Mouse (Mus musculus): ENCODE measurements around the gene Hist1h3c. TPM values are rescaled to one million over a fixed set of nuclear protein-coding genes. Genes with fewer than 3 reads are reported as not detected.
"Not testable (repeated sequence)": the region's sequence is repeated elsewhere in the genome, so short reads cannot be mapped to it uniquely, and the experiment has no call there.

Gene Hist1h3c
- polyA plus RNA-seq, 1 experiment from 2014 or later, result 6.7 TPM

DNA sequence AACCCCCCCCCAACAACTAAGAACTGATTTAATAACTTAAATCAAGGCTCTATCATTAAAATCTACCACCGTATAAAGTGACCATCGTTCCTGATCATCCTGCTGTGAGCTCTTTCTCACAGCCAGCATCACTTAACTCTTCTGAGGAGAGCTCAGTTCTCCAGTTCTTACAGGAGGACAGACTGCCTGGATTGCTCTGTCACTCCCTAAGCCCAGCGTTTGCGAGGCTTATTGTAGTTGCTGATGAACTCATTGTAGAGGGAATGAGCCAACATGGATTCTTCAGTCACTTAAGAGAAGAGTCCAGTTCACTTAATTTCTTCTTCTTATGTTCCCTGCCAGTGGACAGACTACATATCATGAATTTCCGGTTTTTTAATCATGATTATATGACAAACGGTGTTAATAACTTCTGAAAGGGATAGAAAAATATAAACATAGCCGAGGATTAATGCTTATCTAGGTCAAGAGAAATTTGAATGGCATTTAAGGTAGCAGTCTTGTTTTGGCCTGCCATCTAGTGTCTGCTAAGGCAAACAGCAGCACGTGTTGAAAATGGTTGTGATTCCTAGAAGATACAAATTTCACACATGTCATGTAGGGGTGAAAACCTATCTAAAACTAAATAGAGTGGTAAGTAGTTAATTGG, 13.1 kb downstream of the Hist1h3c start:
- 23% methylated on average over 8 of the region's 8 CpGs for WGBS (ENCODE audit: insufficient replicate concordance)
- ATAC-seq, result no peak
- Histone ChIP-seq H3K4me1 (peaks cover 34% of the 10 kb centered on the region), H3K4me2 (no peak overlapping the region), H3K36me3 (no peaks in the 10 kb centered on the region), H3K27ac (no peak overlapping the region), H3K9me3 (replicated peaks) (no peaks in the 10 kb centered on the region), H3K4me3 (no peak overlapping the region), H3K9ac (0 out of 2 replicates have a peak overlapping the region, but pooled peaks have one; percentile 22), H3K27me3 (replicated peaks) (no peaks in the 10 kb centered on the region)

DNA sequence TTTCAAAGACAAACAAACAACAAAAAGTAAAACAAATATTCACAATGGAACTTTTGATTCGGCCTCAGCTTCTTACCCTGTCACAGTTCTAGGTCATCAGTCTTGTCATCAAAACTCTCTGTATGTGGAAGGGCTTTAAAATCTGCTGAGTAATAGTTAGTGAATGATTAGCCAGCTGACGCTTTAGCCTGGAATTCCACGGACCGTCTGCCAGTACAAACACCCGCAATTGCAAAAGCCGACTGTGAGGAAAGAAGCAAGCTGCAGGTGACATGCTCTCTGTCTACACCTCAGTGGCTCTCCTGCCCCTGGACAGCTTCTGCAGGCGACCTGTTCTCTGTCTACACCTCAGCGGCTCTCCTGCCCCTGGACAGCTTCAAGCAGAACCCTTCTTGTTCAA, 14.9 kb downstream of the Hist1h3c start:
- Histone ChIP-seq H3K27ac (0 out of 2 replicates have a peak overlapping the region, but pooled peaks have one; percentile 37), H3K27me3 (replicated peaks) (0 out of 2 replicates have a peak, but pooled peaks cover 2% of the 10 kb centered on the region), H3K4me1 (peaks cover 40% of the 10 kb centered on the region), H3K4me3 (no peak overlapping the region), H3K9ac (no peak overlapping the region), H3K9me3 (replicated peaks) (no peaks in the 10 kb centered on the region), H3K4me2 (no peak overlapping the region), H3K36me3 (no peaks in the 10 kb centered on the region)
- ATAC-seq, result peak; percentile 46; the same call in 1 of the 2 replicates
- 66% methylated on average over 8 of the region's 8 CpGs for WGBS (ENCODE audit: insufficient replicate concordance)

GRCm38 (mm10) chr13:23729706-23730105, 15.7 kb downstream of the Hist1h3c start:
- no peak for ATAC-seq
- H3K4me2 ChIP-seq, result no peak overlapping the region
- 78% methylated on average over 5 of the region's 5 CpGs for WGBS (ENCODE audit: insufficient replicate concordance)

GRCm38 (mm10) chr13:23729192-23729525, 16.2 kb downstream of the Hist1h3c start:
- no peak for ATAC-seq
- Histone ChIP-seq H3K9me3 (replicated peaks) (no peaks in the 10 kb centered on the region), H3K36me3 (no peaks in the 10 kb centered on the region), H3K4me3 (no peak overlapping the region), H3K4me1 (peaks cover 53% of the 10 kb centered on the region), H3K9ac (no peak overlapping the region; the same call in 1 of the 2 replicates), H3K27me3 (replicated peaks) (0 out of 2 replicates have a peak, but pooled peaks cover 2% of the 10 kb centered on the region), H3K4me2 (peak overlapping the region; percentile 40), H3K27ac (0 out of 2 replicates have a peak overlapping the region, but pooled peaks have one; percentile 65)
- 51% methylated on average over 9 of the region's 9 CpGs for WGBS (ENCODE audit: insufficient replicate concordance)

More at GRCm38 (mm10) chr13:23729706-23730105, 15.7 kb downstream of the Hist1h3c start:
- Histone ChIP-seq H3K9ac (no peak overlapping the region), H3K27ac (0 out of 2 replicates have a peak overlapping the region, but pooled peaks have one; percentile 65), H3K4me3 (no peak overlapping the region), H3K36me3 (no peaks in the 10 kb centered on the region), H3K9me3 (replicated peaks) (no peaks in the 10 kb centered on the region), H3K27me3 (replicated peaks) (0 out of 2 replicates have a peak, but pooled peaks cover 2% of the 10 kb centered on the region), H3K4me1 (peaks cover 47% of the 10 kb centered on the region)

GRCm38 (mm10) chr13:23728472-23729191, 16.8 kb downstream of the Hist1h3c start:
- Histone ChIP-seq H3K27me3 (replicated peaks) (0 out of 2 replicates have a peak, but pooled peaks cover 2% of the 10 kb centered on the region), H3K36me3 (no peaks in the 10 kb centered on the region), H3K9ac (peak overlapping the region; percentile 40; the same call in 1 of the 2 replicates), H3K4me3 (no peak overlapping the region), H3K4me1 (peaks cover 58% of the 10 kb centered on the region), H3K4me2 (peak overlapping the region; percentile 40), H3K27ac (0 out of 2 replicates have a peak overlapping the region, but pooled peaks have one; percentile 65), H3K9me3 (replicated peaks) (no peaks in the 10 kb centered on the region)
- 46% methylated on average over 18 of the region's 18 CpGs for WGBS (ENCODE audit: insufficient replicate concordance)
- 0 out of 2 replicates have a peak, but pooled peaks have one; percentile 36 for ATAC-seq

DNA sequence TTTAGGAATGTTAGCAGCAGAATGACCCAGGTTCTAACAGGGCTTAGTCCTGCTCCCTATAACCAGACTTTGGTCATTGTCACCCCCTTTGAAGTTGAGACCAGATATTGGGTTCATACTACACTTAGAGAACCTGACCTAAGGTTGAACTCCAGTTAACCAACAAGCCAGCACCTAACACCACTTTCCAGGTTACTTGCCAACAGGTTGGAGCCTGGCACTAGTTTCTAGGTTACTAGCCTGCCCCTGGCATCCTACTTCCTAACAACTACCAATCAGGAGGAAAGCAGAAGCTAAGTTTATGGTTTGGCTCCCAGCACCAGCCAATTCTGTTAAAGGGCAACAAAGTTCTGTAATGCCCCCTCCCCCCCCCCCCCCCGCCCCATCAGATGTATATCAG, 20.2 kb downstream of the Hist1h3c start:
- no CpG with 5 or more reads among the region's 1 CpGs for WGBS (ENCODE audit: insufficient replicate concordance)
- ATAC-seq, result no peak

DNA sequence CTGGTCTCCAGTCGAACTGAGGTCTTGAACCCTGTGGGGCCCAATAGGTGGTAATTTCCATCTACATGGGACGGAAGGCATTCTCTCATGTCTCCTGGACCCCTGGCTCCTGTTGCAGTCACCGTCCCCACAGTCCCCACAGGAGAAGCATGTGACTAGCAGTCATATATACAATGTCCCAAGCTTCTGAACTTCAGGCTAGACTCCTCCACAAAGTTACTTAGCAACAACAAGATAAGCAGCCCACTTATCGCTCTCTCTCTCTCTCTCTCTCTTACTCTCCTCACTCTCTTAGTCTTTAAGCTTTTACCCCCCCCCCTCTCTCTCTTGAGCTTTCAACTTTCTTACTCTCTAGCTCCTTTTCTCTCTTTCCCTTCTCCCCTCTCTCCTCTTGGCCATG, 21.2 kb downstream of the Hist1h3c start:
- H3K27ac ChIP-seq, result no peak overlapping the region
- WGBS (ENCODE audit: insufficient replicate concordance), result 44% methylated on average over 4 of the region's 4 CpGs
- peak overlapping the region; percentile 27; the same call in 1 of the 2 replicates for H3K4me2 ChIP-seq
- no peak overlapping the region for H3K4me3 ChIP-seq
- H3K36me3 ChIP-seq, result no peaks in the 10 kb centered on the region
- H3K9me3 ChIP-seq (replicated peaks), result no peaks in the 10 kb centered on the region
- 0 out of 2 replicates have a peak, but pooled peaks have one; percentile 30 for ATAC-seq
- H3K9ac ChIP-seq, result peak overlapping the region; percentile 31; the same call in 1 of the 2 replicates
- 0 out of 2 replicates have a peak, but pooled peaks cover 2% of the 10 kb centered on the region for H3K27me3 ChIP-seq (replicated peaks)
- peaks cover 53% of the 10 kb centered on the region for H3K4me1 ChIP-seq

More for the DNA sequence above, 20.2 kb downstream of the Hist1h3c start:
- no peaks in the 10 kb centered on the region for H3K36me3 ChIP-seq
- no peak overlapping the region for H3K4me3 ChIP-seq
- H3K9ac ChIP-seq, result no peak overlapping the region
- 0 out of 2 replicates have a peak, but pooled peaks cover 2% of the 10 kb centered on the region for H3K27me3 ChIP-seq (replicated peaks)
- H3K4me2 ChIP-seq, result no peak overlapping the region
- peaks cover 60% of the 10 kb centered on the region for H3K4me1 ChIP-seq
- no peaks in the 10 kb centered on the region for H3K9me3 ChIP-seq (replicated peaks)
- 0 out of 2 replicates have a peak overlapping the region, but pooled peaks have one; percentile 25 for H3K27ac ChIP-seq

DNA sequence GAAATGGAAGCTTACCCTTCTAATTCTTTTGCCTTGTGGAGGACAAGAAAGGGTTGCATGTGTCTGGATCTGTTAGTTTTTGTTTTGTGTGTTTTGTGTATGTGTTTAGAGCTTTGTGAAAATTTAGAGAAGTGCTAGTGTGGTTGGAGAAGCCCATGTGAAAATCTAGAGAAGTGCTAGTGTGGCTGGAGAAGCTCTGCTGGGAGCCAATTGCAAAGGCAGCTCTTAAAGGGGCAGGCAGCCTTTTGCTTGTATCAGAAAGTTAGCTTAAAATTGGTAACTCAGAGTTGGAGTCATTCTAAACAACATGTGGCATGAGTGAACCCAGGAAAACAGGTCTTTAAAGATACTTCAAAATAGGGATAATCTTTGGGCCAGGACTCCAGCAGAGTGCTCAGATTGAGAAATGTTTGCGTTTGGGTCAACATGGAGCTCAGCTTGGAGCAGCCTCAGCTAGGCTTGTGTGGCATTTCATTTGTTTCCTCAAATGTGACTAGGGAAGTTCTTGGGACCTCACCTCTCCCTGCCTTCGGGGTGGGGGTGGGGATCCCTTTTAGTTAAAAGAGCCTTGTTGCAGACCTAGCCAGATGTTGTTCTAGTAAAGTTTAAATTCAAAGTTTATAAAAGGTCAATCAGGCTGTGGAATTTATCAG, 27.7 kb downstream of the Hist1h3c start:
- not testable (repeated sequence) for H3K4me2 ChIP-seq; H3K9me3 ChIP-seq (replicated peaks); H3K4me1 ChIP-seq; H3K9ac ChIP-seq; H3K36me3 ChIP-seq; H3K4me3 ChIP-seq; H3K27me3 ChIP-seq (replicated peaks); ATAC-seq
- H3K27ac ChIP-seq, result 0 out of 2 replicates have a peak overlapping the region, but pooled peaks have one; percentile 20
- 12% methylated on average over 2 of the region's 2 CpGs for WGBS (ENCODE audit: insufficient replicate concordance)

DNA sequence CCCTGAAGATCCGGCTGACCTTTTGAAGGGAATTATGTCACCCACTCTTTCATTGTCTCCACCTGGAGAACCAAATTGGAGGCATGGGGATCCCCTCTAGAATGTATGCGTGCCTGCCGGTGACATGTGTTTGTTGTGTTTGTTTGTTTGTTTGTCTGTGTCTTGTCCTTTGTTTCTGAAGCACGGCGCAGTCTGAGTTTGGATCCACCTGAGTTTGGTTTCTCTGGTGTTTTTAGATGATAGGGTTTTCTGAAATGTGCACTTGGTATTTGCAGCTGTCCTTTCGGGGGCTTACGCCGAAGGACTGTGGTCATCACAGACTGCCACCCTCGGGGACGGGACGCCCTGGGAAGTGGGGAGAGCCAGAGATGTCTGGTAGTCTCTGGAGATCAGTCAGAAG, 28.2 kb downstream of the Hist1h3c start:
- Histone ChIP-seq H3K4me3 (no peak overlapping the region), H3K4me2 (no peak overlapping the region), H3K9me3 (replicated peaks) (no peaks in the 10 kb centered on the region), H3K36me3 (no peaks in the 10 kb centered on the region), H3K4me1 (0 out of 2 replicates have a peak, but pooled peaks cover 3% of the 10 kb centered on the region), H3K27me3 (replicated peaks) (no peaks in the 10 kb centered on the region; the same call in 1 of the 2 replicates), H3K9ac (no peak overlapping the region), H3K27ac (0 out of 2 replicates have a peak overlapping the region, but pooled peaks have one; percentile 20)
- no peak for ATAC-seq
- whole genome bisulfite sequencing (ENCODE audit: insufficient replicate concordance), result 44% methylated on average over 11 of the region's 11 CpGs

DNA sequence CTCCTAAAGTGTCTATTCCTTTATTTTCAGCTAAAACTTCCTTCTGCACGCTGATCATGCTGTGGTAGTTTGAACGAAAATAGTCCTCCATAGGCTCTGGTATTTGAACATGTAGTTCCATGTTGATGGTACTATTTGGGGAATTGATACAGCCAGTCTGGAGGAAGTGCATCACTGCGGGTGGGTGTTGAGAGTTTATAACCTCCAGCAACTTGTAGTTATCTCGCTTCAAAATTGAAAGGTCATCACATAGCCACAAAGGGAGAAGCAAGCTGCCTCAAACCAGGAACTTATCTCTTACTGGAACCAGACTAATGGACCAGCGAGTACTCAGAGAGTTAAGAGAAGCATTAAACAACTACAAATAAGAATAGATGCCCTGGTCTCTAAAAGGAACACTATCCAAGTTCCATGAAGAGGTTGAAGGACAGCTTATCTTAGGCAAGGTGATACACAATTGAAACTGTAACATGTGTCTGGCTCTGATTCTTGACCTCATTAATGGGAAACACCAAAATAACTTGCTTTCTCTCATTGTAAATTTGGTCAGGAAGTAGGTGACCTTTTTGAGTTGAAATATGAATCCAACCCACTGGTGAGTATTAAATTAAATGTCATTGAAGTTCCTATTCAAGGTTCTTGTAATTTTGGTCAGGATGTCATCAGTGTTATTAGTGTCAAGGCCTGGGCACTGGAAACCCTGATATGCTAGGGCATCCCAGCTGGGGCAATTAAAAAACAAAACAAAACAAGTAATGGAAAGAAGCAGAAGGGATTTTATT, 28.9 kb downstream of the Hist1h3c start:
- peaks cover 2% of the 10 kb centered on the region for H3K27me3 ChIP-seq (replicated peaks)
- H3K4me3 ChIP-seq, result no peak overlapping the region
- no peak for ATAC-seq
- H3K4me2 ChIP-seq, result no peak overlapping the region
- H3K27ac ChIP-seq, result no peak overlapping the region
- H3K4me1 ChIP-seq, result 0 out of 2 replicates have a peak, but pooled peaks cover 4% of the 10 kb centered on the region
- WGBS (ENCODE audit: insufficient replicate concordance), result 27% methylated on average over 5 of the region's 5 CpGs
- no peak overlapping the region for H3K9ac ChIP-seq
- H3K9me3 ChIP-seq (replicated peaks), result no peaks in the 10 kb centered on the region
- H3K36me3 ChIP-seq, result no peaks in the 10 kb centered on the region
